Mouse (Mus musculus) liver, embryonic 16.5 days (tissue): ENCODE results near the gene Gosr2. TPM values are rescaled to one million over a fixed set of nuclear protein-coding genes. Genes with fewer than 3 reads are reported as not detected.

ENCODE experiments used
- ATAC-seq: fragments of 200-750 bp; cut with Nextera tagmentation; 2 replicates; pipeline ENCODE4 v1.8.0; 2017; ENCODE audit warnings: low read depth, mild to moderate bottlenecking, moderate number of reproducible peaks, moderate library complexity
- H3K27ac ChIP-seq: fragments of 300-500 bp; sonication (generic); 2 replicates; pipeline ENCODE4 v1.5.1; 2014; ENCODE audit warnings: mild to moderate bottlenecking, low read length
- H3K27me3 ChIP-seq: fragments of 300-500 bp; sonication (generic); 2 replicates; pipeline ENCODE4 v1.6.1; 2014; ENCODE audit warnings: low read depth, low read length, mixed read lengths; ENCODE audit not compliant: control insufficient read depth, insufficient read depth
- H3K36me3 ChIP-seq: fragments of 300-500 bp; sonication (generic); 2 replicates; pipeline ENCODE4 v1.6.1; 2014; ENCODE audit warnings: mild to moderate bottlenecking; ENCODE audit not compliant: control insufficient read depth, insufficient read depth
- H3K4me1 ChIP-seq: fragments of 300-500 bp; sonication (generic); 2 replicates; pipeline ENCODE4 v1.6.1; 2014; ENCODE audit warnings: low read depth, low read length, mixed read lengths; ENCODE audit not compliant: control insufficient read depth
- H3K4me2 ChIP-seq: fragments of 300-500 bp; sonication (generic); 2 replicates; pipeline ENCODE4 v1.6.1; 2014; ENCODE audit warnings: low read depth, low read length, mixed read lengths
- H3K4me3 ChIP-seq: fragments of 300-500 bp; sonication (generic); 2 replicates; pipeline ENCODE4 v1.5.1; 2014; ENCODE audit warnings: low read depth, mild to moderate bottlenecking, low read length
- H3K9ac ChIP-seq: fragments of 300-500 bp; sonication (generic); 2 replicates; pipeline ENCODE4 v1.6.1; 2014; ENCODE audit warnings: low read depth, low read length
- H3K9me3 ChIP-seq: fragments of 300-500 bp; sonication (generic); replicated peaks from 2 replicates; pipeline ENCODE4 v1.6.1; 2016; ENCODE audit warnings: low read length; ENCODE audit not compliant: control insufficient read depth
- WGBS: fragments of 180-500 bp; shearing (Covaris S2); extraction: QIAGEN DNeasy Blood & Tissue Kit; methylation state at CpG from one replicate; pipeline ENCODE4 v1.1.7; 2014; ENCODE audit not compliant: insufficient replicate concordance; 5-methylcytosine and 5-hydroxymethylcytosine counted together
- polyA plus RNA-seq: library from polyadenylated mRNA; unstranded; fragments of >200 nt; fragmentation: Nextera tagmentation; extraction: Ambion mirVana; gene quantifications from 2 replicates; pipeline ENCODE4 v1.2.1, GENCODE M21; 2015

Gosr2 gene
- polyA plus RNA-seq, 1 experiment from 2014 or later, result 36.4 TPM

- Histone ChIP-seq H3K4me2 (no peak overlapping the region), H3K36me3 (no peaks in the 10 kb centered on the region), H3K9ac (no peak overlapping the region), H3K27ac (no peak overlapping the region), H3K4me3 (no peak overlapping the region), H3K27me3 (peaks cover 32% of the 10 kb centered on the region), H3K4me1 (no peaks in the 10 kb centered on the region), H3K9me3 (no peaks in the 10 kb centered on the region)
- ATAC-seq, result no peak
- WGBS, result 45% methylated on average over 8 of the region's 8 CpGs
These were observed 52.0 kb downstream of the Gosr2 start for GRCm38 (mm10) chr11:103645731-103646130.

GRCm38 (mm10) chr11:103643211-103643610 is 54.5 kb downstream of the Gosr2 start:
- no peak overlapping the region for H3K4me3 ChIP-seq
- ATAC-seq, result no peak
- H3K27ac ChIP-seq, result no peak overlapping the region
- H3K27me3 ChIP-seq, result peaks cover 17% of the 10 kb centered on the region; the same call in 1 of the 2 replicates
- no peaks in the 10 kb centered on the region for H3K4me1 ChIP-seq
- H3K4me2 ChIP-seq, result no peak overlapping the region
- H3K9me3 ChIP-seq, result no peaks in the 10 kb centered on the region
- 48% methylated on average over 9 of the region's 9 CpGs for WGBS
- H3K36me3 ChIP-seq, result no peaks in the 10 kb centered on the region
- H3K9ac ChIP-seq, result no peak overlapping the region

- no peak for ATAC-seq
- Histone ChIP-seq H3K27me3 (peaks cover 7% of the 10 kb centered on the region; the same call in 1 of the 2 replicates), H3K27ac (no peak overlapping the region)
These were observed 58.2 kb downstream of the Gosr2 start for GRCm38 (mm10) chr11:103639407-103639946.

GRCm38 (mm10) chr11:103638790-103639189 is 58.9 kb downstream of the Gosr2 start, which contains the start of gene Lyzl6:
Gene Lyzl6, minus strand, starts transcription at chr11:103638890.
- Histone ChIP-seq H3K4me1 (no peaks in the 10 kb centered on the region), H3K9me3 (no peaks in the 10 kb centered on the region), H3K36me3 (no peaks in the 10 kb centered on the region), H3K9ac (no peak within 1 kb of the TSS), H3K27ac (no peak within 1 kb of the TSS), H3K4me2 (no peak within 1 kb of the TSS), H3K27me3 (peaks cover 7% of the 10 kb centered on the region; the same call in 1 of the 2 replicates), H3K4me3 (no peak within 1 kb of the TSS)
- no peak for ATAC-seq
- WGBS, result 51% methylated on average over 3 of the region's 3 CpGs

More at GRCm38 (mm10) chr11:103639407-103639946, 58.2 kb downstream of the Gosr2 start:
- Histone ChIP-seq H3K36me3 (no peaks in the 10 kb centered on the region), H3K4me2 (no peak overlapping the region), H3K9ac (no peak overlapping the region), H3K4me1 (no peaks in the 10 kb centered on the region), H3K9me3 (no peaks in the 10 kb centered on the region), H3K4me3 (no peak overlapping the region)
- WGBS, result 2% methylated on average over 10 of the region's 10 CpGs

GRCm38 (mm10) chr11:103636261-103636660 is 61.4 kb downstream of the Gosr2 start:
- no peak for ATAC-seq
- no peak overlapping the region for H3K4me3 ChIP-seq
- no peak overlapping the region for H3K27ac ChIP-seq
- no peaks in the 10 kb centered on the region for H3K4me1 ChIP-seq
- no peaks in the 10 kb centered on the region for H3K36me3 ChIP-seq
- H3K4me2 ChIP-seq, result no peak overlapping the region
- H3K9me3 ChIP-seq, result no peaks in the 10 kb centered on the region
- no peak overlapping the region for H3K9ac ChIP-seq
- WGBS, result 70% methylated on average over 6 of the region's 6 CpGs
- H3K27me3 ChIP-seq, result peaks cover 7% of the 10 kb centered on the region; the same call in 1 of the 2 replicates

- Histone ChIP-seq H3K4me3 (no peak overlapping the region), H3K27ac (no peak overlapping the region), H3K9ac (no peak overlapping the region), H3K36me3 (no peaks in the 10 kb centered on the region), H3K9me3 (no peaks in the 10 kb centered on the region), H3K4me2 (no peak overlapping the region), H3K27me3 (peaks cover 6% of the 10 kb centered on the region; the same call in 1 of the 2 replicates), H3K4me1 (no peaks in the 10 kb centered on the region)
- 54% methylated on average over 3 of the region's 3 CpGs for WGBS
- no peak for ATAC-seq
These were observed 62.2 kb downstream of the Gosr2 start for GRCm38 (mm10) chr11:103635481-103635880.

GRCm38 (mm10) chr11:103634806-103635205 is 62.9 kb downstream of the Gosr2 start:
- WGBS, result 71% methylated on average over 7 of the region's 7 CpGs
- ATAC-seq, result no peak
- Histone ChIP-seq H3K27ac (no peak overlapping the region), H3K4me1 (no peaks in the 10 kb centered on the region), H3K36me3 (no peaks in the 10 kb centered on the region), H3K9me3 (no peaks in the 10 kb centered on the region), H3K4me3 (no peak overlapping the region), H3K4me2 (no peak overlapping the region), H3K27me3 (no peaks in the 10 kb centered on the region), H3K9ac (no peak overlapping the region)

GRCm38 (mm10) chr11:103627453-103627852 is 70.2 kb downstream of the Gosr2 start:
- Histone ChIP-seq H3K4me2 (no peak overlapping the region), H3K36me3 (no peaks in the 10 kb centered on the region), H3K4me3 (no peak overlapping the region), H3K9me3 (no peaks in the 10 kb centered on the region), H3K27me3 (no peaks in the 10 kb centered on the region), H3K4me1 (no peaks in the 10 kb centered on the region), H3K27ac (no peak overlapping the region), H3K9ac (no peak overlapping the region)
- no peak for ATAC-seq
- 71% methylated on average over 23 of the region's 23 CpGs for WGBS
